Mouse (Mus musculus) left cerebral cortex, postnatal 25 days (tissue): ENCODE data around the gene Baiap2l1. TPM values are rescaled to one million over a fixed set of nuclear protein-coding genes. Genes with fewer than 3 reads are reported as not detected.

Experiments
- DNase-seq, 2 experiments: peaks; one replicate each; pipeline ENCODE4 v3.0.0; 2022; ENCODE audit warnings: low spot score in 2 of 2, mixed read lengths in 1 of 2
- intact Hi-C: fragments of 180-260 bp; cut with DNase I; formaldehyde crosslinking; loops from one replicate; pipeline ENCODE4 v1.15.1; 2025
- total RNA-seq, 2 experiments: library from RNA; stranded (reverse); gene quantifications; 2 replicates each; pipeline ENCODE4 v1.2.3; 2021

The Baiap2l1 gene
- total RNA-seq, 2 experiments from 2014 or later: 0.53 to 0.92 TPM

DNA sequence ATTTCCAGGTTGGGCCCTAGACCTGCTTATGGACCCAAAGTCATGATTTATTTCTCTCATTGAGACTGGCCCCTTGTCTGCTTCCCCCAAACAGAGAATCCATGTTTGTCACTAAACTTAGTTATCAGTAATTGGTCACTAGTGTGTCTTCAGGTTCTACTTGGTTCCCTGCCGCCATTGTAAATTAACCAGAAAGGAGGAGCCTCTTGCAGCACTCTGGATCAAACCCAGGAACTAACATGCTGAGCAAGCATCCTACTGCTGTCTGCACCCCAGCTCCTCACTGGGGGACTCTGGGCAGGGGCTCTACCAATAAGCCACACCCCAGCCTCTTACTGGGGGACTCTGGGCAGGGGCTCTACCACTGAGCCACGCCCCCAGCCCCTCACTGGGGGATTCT, 112.3 kb downstream of the Baiap2l1 start:
- intact Hi-C loops: no loop called here

DNA sequence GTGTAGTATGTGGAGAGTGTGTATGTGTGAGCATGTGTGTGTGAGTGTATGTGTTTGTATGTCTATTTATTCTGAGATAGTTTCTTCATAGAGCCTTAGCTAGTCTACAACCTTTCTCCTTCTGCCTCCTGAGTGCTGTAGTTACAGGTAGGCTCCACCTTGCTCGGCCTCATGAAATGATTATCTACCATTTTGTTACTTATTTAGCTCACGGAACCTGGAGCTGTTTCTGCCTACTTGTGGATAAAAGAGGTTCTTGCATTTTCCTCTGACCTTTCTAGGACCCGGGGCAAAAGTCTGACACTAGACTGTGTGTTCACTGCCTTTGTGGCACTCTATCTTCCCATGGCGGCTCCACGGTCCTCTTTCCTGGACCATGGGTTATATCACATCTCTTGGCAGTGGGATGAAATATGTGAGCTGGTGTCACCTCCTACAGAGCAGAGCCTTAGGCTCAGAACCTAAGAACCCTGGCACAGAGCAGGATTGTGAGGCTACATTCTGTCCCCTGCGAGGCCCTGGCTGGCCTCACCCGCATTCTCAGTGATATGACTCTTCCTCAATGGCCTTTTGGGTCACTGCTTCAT, 113.9 kb downstream of the Baiap2l1 start, which contains the start of gene Bri3:
Gene Bri3, plus strand, starts transcription at position 537 of the 587 bp plus-strand sequence.
- DNase-seq: no peak

More for the DNA sequence above, 112.3 kb downstream of the Baiap2l1 start:
- DNase-seq: no peak

GRCm38 (mm10) chr5:144238969-144239368, 118.9 kb downstream of the Baiap2l1 start:
- no peak for DNase-seq
- intact Hi-C loops: no loop called here

More for the DNA sequence above, 113.9 kb downstream of the Baiap2l1 start, which contains the start of gene Bri3:
- intact Hi-C loops: no loop called here

GRCm38 (mm10) chr5:144234714-144235113, 123.2 kb downstream of the Baiap2l1 start:
- intact Hi-C loops: no loop called here
- DNase-seq: no peak

- intact Hi-C loops: no loop called here
- no peak for DNase-seq
Observed at GRCm38 (mm10) chr5:144234222-144234621, 123.7 kb downstream of the Baiap2l1 start.

DNA sequence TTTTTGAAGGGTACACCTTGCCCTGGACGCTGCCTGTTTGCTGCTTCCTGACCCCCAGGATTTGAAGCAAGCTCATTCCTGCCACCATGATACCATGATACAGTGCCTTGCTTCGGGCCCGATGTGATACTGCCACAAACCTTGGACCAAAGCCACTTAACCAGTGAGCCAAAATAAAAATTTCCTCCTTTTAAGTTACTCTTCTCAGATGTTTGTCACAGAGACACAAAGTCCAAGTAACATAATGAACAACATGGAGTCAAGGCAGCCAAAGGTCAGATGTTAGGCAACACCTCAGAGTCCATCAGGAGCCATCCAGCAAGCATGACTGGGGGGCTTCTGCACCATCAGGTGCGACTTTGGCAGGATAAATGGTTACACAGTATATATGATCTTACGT, 125.4 kb downstream of the Baiap2l1 start:
- DNase-seq: no peak
- intact Hi-C loops: no loop called here

GRCm38 (mm10) chr5:144231410-144231809, 126.5 kb downstream of the Baiap2l1 start:
- DNase-seq: no peak
- intact Hi-C loops: no loop called here

DNA sequence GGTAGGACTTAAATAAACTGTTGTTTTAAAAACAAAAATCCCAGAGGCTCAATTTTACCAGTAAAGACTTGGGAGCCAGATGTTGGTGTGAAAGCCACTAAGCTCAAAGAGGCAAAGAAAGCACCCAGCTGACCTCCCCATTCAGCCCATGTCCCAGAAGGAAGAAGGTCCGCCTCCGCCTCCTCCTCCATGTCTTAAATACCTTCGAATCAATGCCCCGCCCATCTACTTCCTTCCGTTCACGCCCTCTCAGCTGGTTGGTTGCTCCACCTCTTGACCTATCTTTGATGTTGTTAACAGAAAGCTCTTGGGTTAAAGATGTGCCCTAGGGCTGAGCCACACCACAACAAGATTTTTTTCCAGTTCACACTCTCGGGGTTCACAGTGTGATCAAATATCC, 127.7 kb downstream of the Baiap2l1 start:
- intact Hi-C loops: no loop called here
- no peak for DNase-seq

DNA sequence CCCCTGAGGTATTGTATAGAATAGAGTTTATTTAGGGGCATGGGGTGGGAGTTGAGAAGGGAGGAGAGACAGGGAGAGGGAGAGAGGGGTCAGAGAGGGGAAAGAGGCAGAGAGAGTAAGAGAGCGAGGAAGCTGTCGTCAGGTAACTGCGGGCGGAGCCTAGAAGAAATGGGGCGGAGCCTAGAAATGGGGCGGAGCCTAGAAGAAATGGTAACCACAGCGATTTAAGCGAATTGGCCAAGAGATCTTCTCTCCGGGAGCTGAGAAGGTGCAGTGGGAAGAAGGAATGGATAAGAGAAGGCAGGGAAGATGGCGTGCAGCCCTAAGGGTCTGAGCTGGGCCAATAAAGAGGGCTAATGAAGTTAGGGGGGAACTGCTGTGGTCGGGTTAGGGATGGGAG, 131.7 kb downstream of the Baiap2l1 start:
- intact Hi-C loops: no loop called here
- no peak for DNase-seq

DNA sequence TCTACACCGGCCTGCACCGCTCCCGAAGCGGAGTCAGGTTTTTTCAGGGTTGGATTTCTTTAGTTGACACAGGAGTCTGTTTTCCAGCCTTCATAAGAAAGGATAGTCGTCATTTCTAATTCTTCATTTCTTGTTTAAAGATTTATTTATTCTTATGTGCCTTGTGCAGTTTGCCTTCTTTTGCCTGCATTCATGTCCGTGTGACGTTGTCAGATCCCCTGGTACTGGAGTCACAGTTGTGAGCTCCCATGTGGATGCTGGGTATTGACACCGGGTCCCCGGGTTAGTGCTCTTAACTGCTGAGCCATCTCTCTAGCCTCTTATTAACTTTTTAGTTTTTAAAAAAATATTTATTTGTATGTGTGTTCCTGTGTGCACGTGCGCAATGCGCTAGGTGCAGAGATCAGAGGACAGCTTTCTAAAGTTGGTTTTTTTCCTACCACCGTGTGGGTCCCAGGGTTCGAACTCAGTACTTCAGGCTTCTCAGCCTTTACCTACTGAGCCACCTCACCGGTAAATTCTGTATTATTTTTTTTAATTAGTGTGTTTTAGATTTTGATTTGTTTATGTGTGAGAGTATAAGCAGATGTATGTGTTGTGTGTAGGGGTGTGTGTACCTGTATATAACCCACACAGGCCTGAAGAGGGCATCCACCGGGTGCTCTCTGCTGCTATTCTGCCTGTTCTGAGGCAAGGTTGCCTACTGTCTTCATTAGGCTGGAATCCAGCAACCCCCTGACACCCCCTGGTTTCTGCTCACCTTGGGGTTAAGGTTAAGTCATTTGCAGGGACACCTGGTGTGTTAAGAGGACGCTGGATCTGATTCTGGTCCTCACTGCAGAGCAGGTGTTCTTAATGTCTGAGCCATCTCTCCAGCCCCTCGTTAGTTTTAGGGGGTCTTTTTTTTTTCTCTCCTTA, 133.8 kb downstream of the Baiap2l1 start:
- intact Hi-C loops: loop anchor here (2.0 kb wide), 1 partner anchor 33 kb away; no protein-coding TSS in a partner anchor
- DNase-seq: no peak

DNA sequence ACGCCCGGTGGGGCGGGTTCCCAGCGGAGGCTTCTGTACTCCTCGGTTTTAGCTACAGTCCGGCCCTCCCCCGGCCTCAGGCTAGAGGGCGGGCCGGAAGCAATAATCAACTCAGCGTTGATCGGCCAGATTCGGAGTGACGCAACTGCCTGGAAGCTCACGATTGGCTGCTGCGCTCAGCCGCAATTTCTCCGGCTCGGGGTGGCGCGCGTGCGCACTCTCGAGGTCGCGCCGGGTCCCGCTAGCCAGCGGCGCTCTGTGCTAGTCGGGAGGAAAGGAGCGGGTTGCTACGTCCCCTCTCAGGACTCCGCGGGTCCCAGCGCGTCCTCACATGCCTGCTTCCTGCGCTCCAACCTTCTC, 134.4 kb downstream of the Baiap2l1 start, which contains the start of gene Tecpr1:
Gene Tecpr1, minus strand, starts transcription at position 113 of the 360 bp plus-strand sequence.
- peak; percentile 94 to 98 for DNase-seq
- intact Hi-C loops: loop anchor here (2.0 kb wide), 1 partner anchor 33 kb away; no protein-coding TSS in a partner anchor

GRCm38 (mm10) chr5:144222811-144223502, 135.0 kb downstream of the Baiap2l1 start:
- intact Hi-C loops: loop anchor here (2.0 kb wide), 1 partner anchor 34 kb away; no protein-coding TSS in a partner anchor
- DNase-seq: no peak

DNA sequence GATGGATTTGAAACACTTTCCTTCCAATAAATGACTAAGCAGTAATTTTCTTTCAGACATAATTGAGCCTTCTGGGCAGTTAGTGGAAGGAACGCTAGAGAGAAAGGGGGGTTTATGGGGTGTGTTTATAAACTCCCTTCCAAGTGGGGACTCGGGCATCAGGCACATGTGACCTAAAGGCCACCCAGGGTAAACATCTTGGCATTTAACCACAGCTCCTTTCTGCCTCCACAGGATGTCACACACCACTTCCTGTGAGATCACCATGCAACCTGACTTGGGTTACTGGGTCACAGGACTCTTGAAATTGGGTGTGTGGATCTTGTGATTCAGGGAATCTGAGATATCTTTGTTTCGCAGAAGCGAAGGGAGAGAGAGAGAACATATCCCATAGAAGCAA, 136.6 kb downstream of the Baiap2l1 start:
- intact Hi-C loops: no loop called here
- DNase-seq: no peak

GRCm38 (mm10) chr5:144219936-144220335, 138.0 kb downstream of the Baiap2l1 start:
- DNase-seq: no peak
- intact Hi-C loops: no loop called here

GRCm38 (mm10) chr5:144219306-144219705, 138.6 kb downstream of the Baiap2l1 start:
- DNase-seq: no peak
- intact Hi-C loops: no loop called here

GRCm38 (mm10) chr5:144218061-144218460, 139.9 kb downstream of the Baiap2l1 start:
- DNase-seq: no peak
- intact Hi-C loops: no loop called here

DNA sequence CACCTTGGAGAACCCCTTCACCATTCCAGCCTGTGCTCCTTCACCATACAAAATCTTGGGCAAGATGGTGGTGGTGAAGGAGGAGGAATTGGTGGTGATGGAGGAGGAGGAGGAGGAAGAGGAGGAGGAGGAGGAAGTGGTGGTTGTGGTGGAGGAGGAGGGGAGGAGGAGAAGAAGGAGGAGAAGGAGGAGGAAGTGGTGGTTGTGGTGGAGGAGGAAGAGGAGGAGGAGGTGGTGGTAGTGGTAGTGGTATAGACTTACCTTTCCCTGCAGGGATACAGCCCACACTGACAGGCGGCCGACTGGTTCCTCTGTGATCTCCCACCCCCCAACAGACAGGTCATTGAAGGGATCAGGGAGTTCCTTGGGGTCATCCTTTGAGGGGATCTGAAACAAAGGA, 141.9 kb downstream of the Baiap2l1 start:
- no peak for DNase-seq
- intact Hi-C loops: no loop called here
